Mouse (Mus musculus) urinary bladder, postnatal 14 days (tissue): ENCODE results near the gene Lgr6.

Source experiments
- DNase-seq: peaks from one replicate; pipeline ENCODE4 v3.0.0; 2021; ENCODE audit warnings: low spot score

Gene Lgr6

DNA sequence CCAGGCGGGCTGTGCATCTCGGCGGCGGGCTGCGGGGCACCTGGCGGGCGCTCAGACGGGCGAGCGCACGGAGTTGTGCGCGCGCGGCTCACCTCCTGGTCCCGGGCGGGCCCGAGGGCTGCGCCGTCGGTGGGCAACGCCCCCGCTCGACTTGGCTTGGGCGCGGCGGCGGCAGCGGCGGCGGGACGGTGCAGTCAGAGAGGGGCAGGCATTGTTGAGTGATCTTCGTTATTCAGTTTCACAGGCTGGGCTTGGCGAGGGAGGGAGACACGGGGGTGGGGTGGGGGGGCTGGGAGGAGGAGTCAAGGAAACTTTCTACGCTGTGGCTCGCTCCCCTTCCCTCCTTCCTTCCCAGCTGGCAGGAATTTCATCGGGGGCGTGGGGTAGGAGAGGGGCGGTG is at the start of gene Lgr6:
TSS of gene Lgr6 (minus strand) at position 153 of the 400 bp plus-strand sequence.
- DNase-seq = no peak

DNA sequence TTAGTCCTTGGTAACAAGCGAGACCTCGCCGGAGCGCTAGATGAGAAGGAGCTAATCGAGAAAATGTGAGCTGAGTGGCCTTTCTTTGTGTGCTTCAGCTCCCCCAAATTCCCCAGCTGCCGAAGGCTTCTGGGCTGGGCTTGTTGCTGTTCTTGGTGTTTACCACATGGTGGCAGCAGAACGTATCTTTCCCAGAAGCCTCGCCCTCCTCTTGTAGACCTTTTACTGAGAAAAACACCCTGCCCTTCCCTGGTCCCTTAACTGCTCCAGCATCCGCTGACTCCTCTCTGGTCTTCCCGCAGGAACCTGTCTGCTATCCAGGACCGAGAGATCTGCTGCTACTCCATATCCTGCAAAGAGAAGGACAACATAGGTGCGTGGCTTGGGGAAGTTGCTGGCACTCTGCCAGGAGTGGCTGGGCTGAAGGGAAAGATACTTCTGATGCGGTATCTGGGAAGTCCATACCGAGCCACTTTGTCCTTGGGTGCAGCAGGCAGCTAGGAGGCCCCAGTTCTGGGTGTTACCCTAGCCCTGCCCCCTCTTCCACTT is 49.4 kb upstream of the Lgr6 start:
- DNase-seq = peak; percentile 75

DNA sequence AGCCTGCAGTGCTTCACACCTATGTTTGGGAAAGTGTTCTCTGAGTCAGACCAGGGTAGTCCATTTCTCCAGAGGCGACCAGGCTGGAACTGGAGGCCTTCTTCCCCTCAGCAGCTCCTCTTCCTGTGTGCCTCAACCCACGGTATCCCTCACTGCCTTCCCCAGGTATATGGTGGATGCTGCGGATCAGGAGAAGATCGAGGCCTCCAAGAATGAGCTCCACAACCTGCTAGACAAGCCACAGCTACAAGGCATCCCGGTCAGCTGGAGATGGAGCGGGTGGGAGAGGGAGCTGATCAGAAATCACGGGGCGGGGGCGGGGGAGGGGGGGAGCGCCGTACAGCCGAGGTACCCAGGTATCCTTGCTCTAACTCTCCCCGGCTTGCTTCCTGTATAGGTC is 48.9 kb upstream of the Lgr6 start:
- DNase-seq = no peak

DNA sequence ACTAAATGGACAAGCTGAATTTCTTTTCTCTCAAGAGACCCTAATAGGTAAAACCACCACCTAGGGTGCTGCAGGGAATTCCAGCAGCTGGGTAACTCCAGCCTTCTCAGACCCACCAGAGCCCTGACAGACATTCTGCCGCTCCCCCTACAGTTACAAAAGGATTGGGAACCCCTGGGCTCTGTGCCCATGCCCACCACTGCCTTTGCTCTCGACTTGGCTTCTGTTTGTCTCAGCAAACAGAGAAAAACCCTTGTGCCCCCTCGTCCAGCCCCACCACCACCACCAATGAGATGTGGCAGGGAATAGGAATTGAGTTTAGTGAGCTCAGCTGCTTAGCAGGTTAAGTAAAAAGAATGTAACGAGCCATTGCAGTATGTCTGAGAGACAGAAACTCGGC is 43.9 kb upstream of the Lgr6 start:
- DNase-seq = no peak

DNA sequence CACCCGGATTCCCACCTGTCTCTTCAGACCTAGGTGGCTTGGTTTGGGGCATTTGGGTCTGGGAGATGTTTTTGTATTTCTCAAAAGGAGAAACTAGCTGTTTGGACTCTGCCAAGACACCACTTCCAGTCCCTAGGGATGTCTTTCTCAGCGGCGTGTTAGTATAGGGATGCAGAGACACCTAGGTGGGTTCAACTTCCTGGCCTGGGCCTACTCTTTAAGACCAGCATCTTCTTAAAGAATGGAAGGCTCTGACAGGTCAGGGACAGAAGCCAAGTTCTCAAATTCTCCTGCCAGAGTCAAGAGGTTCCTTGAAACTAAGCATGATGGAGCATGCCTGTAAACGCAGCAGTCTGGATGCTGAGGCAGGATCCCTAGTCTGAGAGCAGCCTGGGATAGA is 43.4 kb upstream of the Lgr6 start:
- no peak for DNase-seq

DNA sequence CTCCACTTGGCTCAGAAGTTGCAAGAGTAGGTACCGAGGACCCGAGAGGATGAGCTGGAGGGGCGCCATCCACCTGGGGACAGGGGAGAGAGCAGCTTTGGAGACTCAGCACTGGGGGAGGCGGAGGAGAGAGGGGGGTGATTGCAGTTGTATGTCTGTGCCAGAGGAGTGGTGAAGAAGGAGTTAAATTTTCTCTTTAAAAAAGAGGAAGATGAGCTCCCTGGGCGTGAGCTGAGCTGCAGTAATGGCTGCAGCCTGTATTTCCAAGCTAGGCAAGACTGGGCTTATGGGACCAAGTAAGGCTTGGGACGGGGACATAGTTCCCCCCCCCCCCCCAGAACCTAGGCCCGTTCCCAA is 42.6 kb upstream of the Lgr6 start:
- DNase-seq = no peak

DNA sequence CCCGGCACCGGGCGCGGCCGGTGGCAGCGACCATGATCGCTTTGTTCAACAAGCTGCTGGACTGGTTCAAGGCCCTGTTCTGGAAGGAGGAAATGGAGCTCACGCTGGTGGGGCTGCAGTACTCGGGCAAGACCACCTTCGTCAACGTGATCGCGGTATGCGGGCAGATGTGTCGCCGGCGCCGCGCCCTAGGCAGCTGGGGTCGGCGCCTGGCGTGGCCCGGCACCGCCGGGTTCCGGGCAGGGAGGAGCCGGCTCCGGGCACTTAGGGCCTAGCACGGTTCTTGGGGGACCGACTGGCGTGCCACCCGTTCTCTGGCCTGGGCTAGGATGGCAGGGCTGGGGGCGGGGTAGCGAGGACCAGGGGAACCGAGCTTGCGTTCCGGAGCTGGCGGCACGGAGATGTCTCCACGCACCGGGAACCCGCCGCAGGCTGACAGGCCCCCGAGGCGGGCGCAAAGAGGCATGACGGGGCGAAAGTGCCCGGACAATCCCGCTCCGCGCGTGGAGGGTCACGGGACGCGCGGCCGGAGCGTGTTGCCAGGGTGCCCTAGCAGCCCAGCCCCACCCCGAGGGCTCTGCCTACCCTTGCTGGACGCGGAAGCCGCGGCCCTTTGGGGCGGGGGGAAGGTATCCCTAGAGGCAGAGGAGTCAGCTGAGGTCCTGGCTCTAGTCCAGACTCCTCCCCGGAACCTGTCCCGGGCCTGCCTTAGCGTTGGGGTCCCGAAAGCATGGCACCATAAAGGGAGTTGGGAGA is 42.0 kb upstream of the Lgr6 start:
- DNase-seq = peak; percentile 90

DNA sequence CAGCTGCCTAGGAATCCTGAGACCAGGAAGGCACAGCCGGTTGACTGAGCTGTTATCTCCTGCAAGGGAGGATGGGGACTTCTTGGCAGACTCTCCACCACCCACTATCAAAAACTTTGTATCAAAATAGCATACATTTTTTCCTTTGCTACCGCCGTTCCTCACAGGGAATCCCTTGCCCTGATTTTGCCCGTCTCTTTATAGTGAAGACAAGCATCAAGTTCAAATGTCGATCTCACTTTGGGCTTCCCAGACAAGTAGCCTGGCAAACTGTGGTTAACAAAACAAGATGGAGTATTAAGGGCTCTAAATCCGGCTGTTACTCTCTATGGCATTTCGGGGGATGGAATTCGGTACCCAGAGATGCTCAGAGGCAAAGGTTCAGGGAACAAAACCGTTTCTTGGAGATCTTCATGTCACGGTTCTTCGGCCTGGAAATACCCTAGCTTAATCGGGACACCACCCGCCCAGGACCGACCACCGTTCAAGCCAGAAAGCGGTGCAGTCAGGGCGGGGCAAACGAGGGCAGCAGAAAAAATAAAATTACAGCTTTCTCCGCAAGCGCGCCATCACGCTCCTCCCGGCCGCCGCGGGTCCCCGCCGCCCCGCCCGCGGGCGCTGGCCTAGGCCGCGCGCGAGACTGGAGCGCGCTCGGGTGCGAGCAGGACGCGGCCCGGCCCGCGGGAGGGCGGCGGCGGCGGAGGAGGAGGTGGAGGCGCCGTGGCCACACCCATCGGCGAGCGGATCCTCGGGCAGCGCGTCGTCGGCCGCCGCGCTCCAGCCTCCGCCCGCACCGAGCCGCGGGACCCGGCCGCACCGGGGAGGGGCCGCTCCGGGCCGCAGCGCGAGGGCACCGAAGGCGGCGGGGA is 41.2 kb upstream of the Lgr6 start, which contains the start of gene Arl8a:
TSS of gene Arl8a (plus strand) at position 748 of the 869 bp plus-strand sequence.
- DNase-seq = peak; percentile 86

DNA sequence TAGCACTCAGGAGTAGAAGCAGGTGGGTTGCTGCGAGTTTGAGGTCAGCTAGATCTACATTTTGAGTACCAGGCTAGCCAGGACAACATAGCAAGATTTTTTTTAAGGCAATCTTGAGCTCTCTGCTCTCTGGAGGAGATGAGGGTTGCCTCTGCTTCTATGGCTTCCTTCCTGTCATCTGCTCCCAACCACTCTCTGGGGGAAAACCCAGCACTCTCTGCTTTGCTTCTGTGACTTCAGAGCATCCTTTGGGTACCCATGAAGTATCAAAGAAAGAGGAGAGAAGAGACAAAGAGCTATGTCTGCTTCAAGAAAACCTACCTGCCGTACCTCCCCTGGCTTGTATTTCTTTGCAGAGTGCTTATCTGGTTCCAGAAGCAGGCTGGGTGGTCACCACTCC is 38.9 kb upstream of the Lgr6 start:
- DNase-seq = no peak

DNA sequence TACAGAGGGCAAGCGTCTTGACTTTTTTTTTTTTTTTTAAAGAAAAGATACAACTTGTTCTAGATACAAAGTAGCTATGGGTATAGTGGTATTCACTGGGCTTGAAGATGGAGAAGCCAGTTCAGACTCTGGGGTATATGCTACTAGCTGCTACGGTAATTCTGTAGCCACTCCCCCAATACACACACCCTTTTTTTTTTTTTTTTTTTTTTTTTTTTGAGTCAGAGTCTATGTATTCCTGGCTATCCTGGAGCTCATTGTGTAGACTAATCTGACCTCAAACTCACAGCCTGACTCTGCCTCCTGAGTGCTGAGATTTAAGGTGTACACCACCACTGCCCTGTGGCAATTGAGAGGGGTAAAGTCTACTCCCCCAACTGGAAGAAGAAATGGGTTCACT is 37.4 kb upstream of the Lgr6 start:
- DNase-seq = no peak

DNA sequence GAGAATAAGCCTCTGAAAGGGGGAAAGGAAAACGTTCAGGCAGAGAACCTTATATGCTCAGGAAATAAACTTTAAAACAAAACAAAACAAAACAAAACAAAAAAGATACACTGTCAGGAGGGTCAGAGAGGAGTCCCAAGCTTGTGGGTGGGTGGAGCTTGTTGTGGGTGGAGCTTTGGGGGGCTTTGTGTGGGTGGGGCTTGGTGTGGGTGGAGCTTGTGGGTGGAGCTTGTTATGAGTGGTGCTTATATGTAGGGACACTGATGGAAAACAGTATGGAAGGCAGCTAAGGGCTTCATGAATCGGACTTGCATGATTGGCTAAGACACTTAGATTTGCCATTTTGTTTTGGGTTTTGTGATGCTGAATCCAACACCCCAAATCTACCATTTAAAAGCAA is 34.8 kb upstream of the Lgr6 start:
- no peak for DNase-seq

DNA sequence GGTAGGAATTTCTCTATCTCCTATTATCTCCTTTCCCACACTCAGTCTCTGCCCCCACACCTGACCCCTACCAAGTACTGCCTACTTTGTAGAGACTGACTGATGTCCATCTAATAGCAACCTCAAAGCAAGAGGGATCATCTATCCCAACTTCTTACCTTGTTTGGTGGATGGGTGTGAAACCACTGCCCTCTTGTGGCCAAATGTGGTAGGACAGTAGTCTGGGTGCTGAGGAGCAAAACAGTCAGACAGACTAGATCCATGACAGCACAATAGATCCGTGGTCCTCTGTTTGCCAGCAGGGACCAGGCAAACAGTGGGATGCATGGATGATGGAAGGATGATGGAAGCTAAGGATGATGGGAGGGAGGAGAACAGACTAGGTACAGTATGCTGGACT is 31.4 kb upstream of the Lgr6 start:
- peak; percentile 62 for DNase-seq

DNA sequence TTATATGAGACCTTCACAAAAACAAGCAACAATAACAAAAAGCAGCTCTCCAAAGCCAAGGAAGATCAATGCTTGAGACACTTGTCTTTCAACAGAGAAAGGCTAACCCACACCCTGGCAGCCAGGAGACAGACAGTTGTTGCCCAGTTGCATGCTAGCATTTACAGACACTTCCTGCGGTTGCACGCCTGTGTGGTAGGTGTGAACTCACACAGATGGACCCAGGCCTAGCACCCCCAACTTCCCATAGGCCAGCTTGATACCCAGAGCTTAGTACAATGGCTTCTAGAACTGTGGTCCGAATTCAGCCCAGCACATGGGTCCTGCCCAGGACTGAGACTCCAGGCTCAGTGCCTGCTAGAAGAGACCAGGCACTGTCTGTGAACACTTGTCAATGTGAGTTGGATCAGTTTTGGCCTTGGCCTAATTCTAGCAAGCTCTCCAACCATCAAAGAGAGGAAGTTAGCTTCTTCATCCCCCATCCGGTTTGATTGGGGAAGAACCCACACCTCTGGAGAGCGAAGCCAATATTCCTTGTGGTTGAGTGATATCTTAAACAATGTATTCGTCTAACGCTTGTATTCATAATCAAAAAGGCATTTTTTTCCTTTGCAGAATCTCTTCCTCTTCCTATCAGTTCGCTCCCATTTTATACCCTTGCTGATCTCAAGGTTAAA is 30.2 kb upstream of the Lgr6 start:
- no peak for DNase-seq

DNA sequence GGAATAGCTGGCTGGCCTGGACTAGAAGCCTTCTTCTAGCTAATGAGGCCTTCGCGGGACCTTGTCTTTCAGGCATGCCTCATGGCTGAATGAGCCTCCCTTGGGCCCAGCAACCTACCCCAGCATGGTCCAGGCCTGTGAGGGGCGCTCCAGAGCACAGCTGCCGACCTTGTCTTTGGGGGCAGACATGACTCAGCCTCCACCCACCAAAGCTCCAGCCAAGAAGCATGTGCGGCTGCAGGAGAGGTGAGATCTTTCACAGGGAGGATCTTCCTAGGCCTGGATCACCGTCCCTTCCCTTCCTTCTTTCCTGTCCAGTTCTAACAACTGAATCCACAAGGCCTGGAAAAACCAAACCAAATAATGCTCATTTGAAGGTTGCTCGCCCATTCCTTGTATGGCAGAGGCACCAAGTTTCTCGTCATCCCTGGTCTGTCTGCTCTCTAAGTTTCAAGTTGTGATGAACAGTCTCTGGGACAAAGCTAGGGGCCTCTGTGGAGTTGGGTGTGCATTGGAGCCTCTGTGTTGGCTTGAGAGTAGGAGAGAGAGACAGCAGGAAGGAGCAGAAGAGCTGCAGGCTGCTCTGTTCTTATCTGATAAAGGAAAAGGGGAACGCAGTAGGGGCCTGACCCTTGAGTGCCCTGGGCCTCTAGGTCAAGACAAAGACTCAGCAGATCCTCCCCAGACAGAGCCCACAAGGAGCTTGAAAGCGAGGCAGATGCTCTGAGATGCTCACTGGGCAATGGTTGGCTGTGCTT is 28.8 kb upstream of the Lgr6 start:
- no peak for DNase-seq

DNA sequence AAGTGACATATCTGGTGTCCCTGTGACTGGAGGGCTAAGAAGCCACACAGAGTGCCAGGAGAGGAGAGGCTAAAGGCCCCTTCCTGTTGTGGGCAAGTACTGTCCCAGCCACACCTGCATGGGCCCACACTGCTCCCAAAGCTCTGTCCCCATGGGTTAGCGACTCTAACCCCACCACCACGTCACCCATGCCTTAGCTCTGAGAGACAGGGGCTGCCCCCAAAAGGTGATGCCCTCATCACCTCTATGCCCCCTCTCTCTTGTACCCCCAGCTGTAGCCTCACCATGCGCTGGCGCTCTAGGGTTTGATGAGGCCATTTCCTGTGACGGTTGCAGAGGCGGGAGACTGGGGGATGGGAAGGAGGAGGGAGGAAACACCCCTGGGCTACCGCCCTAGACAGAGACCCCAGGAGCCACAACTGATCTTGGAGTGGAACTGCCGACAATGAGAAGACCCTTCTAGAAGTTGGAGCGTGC is 27.9 kb upstream of the Lgr6 start:
- no peak for DNase-seq

DNA sequence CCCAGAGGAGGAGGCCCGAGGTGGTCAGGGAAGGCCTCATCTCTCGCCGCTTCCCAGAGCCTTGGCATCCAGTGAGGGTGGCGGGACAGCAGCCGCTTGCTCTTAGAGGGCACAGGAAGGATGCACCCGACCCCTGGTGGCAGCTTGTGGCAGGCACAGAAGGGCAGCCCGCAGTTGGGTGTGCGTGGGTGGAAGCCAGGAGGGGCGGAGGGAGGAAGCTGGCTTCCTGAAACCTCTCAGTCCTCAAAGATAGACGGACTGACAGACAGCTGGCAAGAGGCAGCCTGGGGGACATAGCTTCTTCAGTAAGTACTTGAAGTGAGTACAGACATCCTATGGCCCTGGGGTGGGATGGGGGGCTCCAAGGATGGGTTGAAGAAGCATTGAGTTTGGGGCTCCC is 27.4 kb upstream of the Lgr6 start, which contains the start of gene Ptpn7:
TSS of gene Ptpn7 (plus strand) at position 228 of the 400 bp plus-strand sequence.
- DNase-seq = peak; percentile 72

DNA sequence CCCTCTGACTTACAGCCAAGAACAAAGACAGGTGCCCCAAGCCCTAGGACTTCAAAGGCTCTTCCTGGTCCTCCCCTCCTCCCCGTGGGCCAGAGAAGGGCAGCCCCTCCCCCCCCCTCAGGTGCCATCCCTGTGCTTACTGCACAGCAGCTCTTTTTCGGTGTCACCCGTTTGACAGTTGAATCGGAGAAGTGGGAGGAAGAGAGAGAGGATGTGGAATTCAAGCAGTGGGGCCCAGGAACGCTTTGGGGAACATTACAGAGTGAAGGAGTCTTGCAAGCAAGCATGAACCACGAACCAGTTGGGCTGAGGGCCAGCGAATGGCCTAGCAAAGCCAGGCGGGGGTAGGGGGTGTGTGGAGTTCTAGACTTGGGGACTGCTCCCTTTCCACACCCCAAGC is 26.5 kb upstream of the Lgr6 start:
- DNase-seq = no peak

DNA sequence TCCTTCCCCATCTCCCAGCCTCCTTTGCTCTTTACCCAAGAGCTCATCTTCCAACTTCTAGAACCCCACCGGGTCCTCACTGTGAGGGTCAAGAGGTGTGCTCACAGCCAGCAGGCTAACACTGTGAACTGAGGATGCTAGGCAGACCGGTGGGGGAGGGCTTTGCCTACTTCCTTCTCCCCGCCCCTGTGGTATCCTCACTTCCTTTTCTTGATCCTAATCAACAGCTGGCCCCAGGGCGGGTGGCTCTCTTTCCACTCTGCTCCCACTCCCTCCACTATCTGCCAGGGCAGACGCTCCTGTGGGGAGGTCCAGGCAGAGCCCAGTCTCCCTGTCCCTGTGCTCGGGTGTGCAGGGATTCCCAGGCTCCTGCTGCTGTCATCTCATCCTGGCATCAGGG is 26.0 kb upstream of the Lgr6 start:
- no peak for DNase-seq

DNA sequence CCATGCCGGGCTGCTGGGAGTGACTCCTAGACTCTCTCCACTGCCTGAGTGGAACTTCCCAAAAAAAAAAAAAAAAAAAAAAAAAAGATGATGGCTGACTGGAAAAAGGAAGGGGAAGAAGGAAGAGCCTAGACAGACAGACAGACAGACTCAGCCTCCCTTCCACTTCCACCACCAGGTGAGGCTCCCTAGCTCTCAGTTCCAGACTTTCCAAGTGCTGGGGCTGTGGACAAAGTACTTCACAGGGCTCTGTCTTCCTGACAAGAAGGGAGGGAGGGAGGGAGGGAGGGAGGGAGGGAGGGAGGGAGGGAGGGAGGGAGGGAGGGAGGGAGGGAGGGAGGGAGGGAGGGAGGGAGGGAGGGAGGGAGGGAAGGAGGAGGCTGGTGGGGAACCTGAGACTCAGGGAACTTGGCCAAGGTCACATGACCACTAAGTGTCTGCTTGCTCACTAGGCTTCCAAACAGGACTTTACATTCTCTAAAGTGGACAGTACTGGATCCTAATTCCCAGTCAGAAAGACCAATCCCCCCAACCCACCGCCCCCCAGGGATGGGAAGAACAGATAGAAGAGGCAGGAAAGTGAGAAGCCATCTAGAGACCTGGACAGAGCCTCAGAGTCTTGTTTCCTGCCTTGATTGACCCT is 25.4 kb upstream of the Lgr6 start:
- no peak for DNase-seq

DNA sequence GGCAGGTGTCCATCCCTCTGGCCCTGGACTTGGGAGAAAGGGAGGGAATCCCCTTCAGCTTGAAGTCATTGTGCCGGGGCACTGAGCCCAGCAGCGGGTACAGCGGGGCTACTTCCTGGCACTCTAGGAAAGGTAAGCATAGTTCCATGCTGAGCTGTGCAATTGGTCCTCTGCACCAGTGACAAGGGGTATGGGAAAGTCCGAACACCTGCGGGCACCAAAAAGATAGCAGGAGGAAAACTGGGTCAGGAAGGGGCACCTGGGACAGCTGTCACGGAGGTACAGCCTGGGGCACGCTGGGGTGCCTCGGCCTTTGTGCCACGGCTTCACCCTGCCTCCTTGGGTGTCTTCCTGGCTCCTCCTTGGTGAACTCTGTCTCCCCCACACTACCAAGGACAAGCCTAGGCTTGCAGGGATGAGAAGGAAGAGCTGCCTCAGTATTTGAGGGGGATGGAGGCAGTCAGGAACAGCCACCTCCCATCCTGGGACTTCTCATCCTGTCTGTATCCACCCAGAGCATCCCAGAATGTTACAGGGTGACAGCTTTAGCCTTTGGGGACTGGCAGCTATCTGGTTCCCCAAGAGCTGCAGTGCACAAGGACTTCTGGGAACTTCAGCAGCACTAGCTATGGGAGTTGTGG is 24.6 kb upstream of the Lgr6 start:
- DNase-seq = no peak

DNA sequence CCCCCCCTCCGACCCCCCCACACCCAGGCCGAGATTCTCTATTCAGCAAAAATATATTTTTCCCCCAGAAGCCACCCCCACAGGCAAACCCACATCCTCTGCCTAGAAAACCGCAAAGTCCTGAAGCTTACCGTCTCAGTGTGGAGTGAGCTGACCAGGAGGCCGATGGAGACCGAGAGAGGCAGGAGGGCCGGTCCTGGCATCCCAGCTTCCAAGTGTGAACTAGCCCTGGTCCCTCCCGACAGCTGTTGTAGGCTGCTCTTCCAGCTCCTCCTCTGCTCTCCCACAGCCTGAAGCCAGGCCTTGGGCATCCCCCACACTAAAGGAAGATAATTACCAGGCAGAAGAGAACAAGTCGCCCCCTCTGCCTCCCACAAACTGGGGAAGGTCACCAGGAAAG is 23.9 kb upstream of the Lgr6 start:
- no peak for DNase-seq
